Mouse (Mus musculus): ENCODE data around the gene Mars. TPM values are rescaled to one million over a fixed set of nuclear protein-coding genes. Genes with fewer than 3 reads are reported as not detected.

Gene Mars
- 10 to 100 TPM; 82.6 to 86.3 TPM for total RNA-seq (2021)
- long read RNA-seq, experiment 1, transcript Mars-201 (21 exons, 2,939 nt): major isoform, 156 of 214 reads
- long read RNA-seq, experiment 1, transcript Mars-206 (22 exons, 2,962 nt): minor isoform, 17 of 214 reads
- long read RNA-seq, experiment 1, partial matches to known transcripts: 25 of 214 reads
- long read RNA-seq, experiment 1, other reads (novel, unspliced or antisense): 14 of 214 reads
- long read RNA-seq, experiment 2, transcript Mars-206 (22 exons, 2,962 nt): minor isoform, 7 of 98 reads
- long read RNA-seq, experiment 2, transcript Mars-205 (20 exons, 3,065 nt): minor isoform, 5 of 98 reads
- long read RNA-seq, experiment 2, transcript Mars-201 (21 exons, 2,939 nt): major isoform, 71 of 98 reads
- long read RNA-seq, experiment 2, partial matches to known transcripts: 7 of 98 reads
- long read RNA-seq, experiment 2, other reads (novel, unspliced or antisense): 8 of 98 reads

DNA sequence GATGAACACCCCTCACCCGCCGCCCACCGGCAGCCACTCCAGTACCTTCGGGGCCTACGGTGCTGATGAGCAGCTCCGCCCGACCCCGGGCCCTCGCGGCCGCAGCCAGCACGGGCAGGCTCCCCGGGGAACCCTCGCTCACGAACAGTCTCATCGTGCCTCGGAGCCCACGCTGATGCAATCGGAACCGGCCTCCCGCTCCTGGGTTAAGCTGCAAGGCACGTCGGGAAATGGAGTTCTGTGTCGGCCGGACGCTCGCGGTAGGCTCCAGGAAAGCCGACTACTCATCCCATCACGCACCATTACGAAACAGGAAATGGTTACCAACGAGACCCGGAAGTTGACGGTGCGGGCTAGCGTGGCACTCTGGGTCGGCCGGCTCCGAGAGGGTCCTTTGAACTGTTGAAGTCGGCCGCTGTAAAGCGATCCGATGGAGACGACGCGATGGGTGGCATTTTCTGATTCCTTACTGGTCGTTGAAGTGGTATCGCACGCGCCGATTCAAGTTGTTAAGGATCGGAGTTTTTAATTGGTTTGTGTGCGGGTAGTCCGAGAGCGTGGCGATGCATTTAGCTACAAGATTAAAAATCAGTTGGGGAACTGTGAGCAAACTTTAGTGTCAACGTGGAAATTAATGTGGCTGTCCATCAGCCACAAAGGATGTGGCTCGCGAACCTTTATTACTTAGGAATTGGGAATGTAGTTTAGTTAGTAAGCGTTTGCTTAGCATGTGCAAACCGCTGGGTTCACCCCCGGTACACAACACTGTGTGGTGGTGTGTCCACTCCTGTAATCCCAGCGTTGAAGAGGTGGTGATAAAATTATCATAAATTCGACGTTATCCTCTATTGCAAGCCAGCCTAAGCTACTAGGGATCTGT, at the start of gene Mars:
TSS of gene Mars (minus strand) at position 311 of the 880 bp plus-strand sequence.
- peak; percentile 96 for DNase-seq

DNA sequence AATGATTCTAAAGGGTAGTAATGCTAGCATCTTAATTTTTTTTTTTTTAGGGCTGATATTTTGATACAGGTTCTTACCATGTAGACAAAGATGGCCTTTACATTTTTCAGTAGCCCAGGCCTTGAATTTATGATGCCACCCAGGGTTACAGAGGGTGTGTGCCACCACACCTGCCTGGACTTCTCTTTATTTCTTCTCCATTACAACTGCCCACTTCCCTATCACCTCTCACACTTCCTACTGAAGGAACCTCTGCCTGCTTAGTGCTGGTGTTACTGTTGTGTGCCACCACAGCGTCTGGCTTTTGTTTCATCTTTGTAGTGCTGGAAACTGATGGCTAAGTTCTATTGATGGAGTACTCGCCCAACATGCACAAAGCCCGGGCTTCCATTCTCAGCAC, 49.1 kb upstream of the Mars start:
- DNase-seq: no peak

DNA sequence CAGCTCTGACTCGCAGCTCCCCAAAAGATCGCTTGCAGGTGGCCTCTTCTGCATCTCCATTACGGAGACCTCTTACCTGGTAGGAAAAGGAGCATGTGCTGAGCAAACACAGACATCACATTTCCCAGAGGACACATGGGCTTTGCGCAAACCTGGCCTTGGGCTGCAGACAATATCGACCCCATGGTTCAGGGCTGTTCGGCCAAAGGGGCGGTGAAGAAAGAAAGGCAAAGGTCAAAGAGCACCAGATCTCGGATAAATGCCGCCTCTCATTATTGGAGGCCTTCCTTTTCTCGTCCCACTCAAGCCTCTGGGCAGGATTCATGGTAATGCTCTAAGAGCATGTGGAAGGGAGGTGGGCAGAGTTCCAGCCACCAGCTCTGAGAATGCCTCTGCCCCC, 43.8 kb upstream of the Mars start:
- no peak for DNase-seq

DNA sequence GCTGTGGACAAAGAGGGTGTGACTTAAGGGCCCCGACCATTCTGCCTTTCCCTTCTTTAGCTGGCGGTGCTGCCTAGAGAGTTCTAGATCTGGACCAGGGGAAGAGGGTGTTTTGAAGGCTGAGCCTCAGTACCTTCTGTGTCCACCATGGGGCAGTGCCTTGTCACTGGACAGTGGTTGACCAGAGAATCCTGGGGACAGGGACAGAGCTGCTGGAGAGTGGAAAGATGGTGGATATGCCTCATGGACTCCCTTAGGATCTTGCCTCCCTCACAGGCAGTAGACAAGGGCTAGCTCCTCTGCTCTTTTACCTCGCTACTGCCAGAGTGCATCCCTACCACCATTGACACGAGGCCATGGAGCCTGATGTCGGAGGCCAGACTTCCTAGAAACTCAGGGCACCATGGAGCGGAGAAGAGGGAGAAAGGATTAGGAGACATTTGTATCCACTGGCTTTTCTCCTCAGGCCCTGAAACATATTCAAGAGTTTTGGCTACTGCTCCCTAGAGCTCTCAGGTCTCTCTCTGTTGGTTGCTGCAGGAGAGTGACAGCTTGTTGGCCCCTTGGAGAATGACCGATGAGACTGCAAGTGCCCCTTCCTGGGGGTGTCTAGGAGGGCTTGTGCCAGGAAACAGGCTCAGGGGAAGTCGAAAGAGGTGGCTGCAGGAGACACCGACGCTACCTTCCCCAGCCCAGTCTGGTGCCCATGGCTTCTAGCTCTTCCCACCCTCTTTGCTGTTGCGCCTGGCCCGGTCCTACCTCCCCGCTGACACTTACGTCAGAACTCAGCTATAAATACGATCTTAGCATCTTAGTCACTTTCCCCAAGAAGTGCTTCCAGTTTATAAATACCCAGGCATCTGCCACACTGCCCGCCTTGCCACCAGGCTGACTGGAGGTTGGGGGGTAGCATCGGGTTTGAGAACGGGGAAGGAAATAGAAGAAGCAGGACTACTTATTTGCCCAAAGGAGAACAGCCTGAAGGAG, 42.6 kb upstream of the Mars start, which contains the start of gene Inhbe:
TSS of gene Inhbe (minus strand) at position 503 of the 987 bp plus-strand sequence.
- DNase-seq: peak; percentile 64

DNA sequence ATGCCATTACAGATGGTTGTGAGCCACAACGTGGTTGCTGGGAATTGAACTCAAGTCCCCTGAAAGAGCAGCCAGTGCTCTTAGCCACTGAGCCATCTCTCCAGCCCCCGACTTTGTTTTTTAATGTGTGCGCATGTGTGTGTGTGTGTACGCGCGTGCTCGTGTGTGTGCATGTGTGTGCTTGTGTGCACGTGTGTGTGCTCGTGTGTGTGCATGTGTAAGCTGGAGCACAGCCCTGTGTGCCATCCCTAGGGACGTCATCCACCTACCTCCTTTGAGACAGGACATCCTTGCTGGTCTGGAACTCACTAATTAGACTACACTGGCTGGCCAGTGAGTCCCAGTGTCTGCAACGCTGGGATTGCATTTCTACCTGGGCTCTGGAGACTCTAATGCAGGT, 41.2 kb upstream of the Mars start:
- DNase-seq: no peak

DNA sequence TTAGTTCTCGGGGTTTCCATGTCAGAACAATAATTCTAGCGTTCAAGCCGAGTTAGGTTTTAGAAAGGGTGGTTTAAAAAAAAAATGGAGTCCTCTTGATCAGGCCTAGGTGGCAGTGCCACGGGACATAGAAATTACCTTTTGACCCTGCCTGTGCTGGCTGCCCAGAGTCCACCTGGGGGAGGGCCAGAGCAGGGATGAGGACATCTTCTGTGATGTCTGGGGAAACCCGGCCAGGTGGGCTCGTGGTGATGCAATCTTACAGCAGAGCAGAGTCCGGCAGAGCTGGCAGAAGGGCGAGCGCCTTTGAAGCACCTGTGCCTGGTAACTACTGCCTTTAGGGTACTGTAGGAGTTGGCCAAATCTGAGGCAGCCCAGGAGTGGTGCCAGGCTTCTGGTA, 40.6 kb upstream of the Mars start:
- DNase-seq: no peak

DNA sequence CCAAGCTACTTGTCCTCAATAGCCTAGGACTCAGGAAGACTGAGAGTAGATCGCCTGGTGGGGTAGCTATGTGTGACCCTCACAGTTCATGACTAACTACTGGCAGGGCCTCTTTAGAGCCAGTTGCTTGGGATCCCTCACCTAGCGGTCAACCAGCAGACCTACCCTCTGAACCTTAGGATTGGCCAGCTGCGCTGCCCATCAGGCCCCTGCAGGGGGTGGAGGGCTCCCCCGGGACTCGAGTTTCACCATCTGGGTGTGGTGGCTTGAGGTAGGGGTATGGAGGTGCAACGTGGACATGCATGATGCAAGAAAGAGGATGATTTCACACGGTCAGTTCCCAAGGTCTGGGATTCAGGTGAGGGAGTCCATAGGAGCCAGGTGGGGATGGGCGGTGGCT, 40.1 kb upstream of the Mars start:
- no peak for DNase-seq

DNA sequence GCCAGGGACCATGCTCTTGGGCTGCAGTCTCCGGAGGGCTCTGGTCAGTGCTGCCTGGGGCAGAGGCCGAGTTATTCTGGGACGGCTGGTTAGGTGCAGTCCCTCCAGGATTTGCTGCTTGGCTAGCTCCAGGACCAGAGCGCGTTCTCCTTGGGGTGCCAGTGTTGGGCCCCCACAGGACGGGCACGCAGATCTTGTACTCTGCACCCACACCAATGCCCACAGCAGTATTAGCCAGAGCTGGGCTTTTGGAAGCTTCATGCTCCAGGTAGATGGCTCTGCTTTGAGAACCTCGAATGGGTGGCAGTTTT, 39.7 kb upstream of the Mars start:
- no peak for DNase-seq

DNA sequence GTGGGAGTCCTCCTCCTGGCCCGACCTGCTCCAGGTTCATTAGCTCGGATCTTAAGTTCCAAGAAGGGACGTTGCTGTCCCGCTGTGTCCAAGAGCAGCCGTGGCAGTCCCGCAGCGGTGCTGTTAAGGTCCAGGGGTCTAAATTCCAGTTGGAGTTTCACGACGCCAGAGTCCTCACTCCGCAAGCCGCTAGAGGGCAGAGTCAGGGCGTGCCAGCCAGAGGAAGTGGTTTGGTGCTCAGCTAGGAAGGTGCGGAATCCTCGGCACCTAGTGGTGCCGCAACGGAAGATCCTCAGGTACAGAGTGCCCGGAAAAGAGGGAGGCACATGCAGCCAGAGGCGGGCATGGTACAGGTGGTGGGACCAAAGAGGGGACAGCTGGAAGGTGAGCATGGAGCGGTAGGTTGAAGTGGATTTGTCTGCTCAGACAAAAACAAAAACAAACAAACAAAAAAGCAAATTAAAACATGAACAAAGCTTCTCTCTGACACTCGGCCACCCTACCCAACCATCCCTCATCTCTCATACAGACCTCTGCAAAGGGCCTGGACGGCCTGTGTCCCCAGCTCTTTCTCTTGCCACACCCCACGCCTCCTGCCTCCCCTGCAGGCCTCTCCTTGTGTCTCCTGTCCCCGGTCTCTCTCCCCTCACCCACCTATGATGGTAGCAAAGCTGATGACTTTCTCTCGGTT, 39.2 kb upstream of the Mars start:
- peak; percentile 80 for DNase-seq

DNA sequence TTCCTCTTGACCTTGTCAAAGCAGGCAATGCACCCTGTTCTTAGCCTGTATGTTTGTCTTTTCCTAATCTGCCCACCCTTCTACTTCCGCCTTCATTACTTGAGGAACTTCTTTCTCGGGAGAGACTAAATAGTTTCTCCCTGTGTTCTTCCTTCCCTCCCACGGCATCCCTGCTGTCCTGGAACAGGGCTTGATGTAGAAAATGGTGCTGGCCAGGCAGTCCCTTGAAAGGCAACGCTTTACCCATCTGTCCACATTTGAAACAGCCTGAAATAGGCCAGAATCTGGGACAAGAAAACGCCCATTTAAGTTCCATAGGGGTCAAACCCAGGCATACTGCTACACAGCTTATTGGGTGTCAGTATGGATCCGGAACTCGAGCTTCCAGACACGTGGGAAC, 38.2 kb upstream of the Mars start:
- DNase-seq: no peak

DNA sequence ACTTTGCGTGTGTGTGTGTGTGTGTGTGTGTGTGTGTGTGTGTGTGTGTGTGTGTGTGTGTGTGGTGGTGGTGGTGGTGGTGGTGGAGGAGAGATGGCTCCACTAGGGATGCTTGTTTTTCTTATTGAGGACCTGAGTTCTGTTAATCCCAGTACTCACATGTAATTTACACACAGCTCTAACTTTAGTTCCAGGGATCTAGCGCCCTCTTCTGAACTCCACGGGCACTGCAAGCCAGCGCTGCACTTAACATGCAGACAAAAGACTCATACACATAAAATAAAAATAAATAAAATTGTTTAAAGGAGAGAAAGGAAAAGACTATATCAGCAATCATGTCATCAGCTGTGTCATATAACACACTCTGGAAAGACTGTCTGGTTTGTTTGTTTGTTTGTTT, 37.4 kb upstream of the Mars start:
- DNase-seq: peak; percentile 51

DNA sequence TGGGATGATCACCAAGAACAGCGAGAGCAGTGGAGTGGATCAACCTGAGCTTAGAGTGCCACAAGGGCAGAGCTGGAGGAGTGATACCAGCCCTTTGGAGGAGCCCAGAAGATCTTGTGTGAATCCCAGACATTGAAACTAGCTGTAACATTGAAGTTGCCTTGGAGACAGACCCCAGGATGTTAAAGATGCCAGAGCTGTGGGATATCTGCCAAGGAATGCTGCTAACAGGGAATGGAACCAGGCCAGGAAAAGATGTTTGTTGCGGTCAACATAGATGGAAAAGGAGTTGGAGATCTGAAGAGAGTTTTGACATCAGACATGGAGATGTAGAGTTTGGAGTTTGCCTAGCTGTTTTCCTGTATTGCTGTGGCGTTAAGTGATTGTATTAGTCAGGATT, 34.6 kb upstream of the Mars start:
- no peak for DNase-seq

DNA sequence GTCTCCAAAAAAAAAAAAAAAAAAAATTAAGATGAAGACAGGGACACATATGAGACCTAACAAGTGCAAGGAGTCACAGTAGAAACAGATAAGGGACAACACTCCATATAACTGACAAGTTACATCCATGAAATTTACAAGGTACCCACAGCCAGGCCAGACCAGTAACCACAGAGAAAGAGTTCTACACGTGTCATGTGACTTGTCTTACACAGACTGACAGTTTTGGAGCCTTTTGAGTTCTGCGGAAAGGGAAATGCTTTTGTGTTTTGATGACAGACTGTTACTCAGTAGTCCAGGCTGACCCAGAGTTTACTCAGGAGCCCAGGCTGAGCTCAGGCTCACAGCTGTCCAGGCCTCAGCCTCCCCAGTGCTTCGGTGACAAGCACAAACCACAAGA, 31.4 kb upstream of the Mars start:
- DNase-seq: no peak

DNA sequence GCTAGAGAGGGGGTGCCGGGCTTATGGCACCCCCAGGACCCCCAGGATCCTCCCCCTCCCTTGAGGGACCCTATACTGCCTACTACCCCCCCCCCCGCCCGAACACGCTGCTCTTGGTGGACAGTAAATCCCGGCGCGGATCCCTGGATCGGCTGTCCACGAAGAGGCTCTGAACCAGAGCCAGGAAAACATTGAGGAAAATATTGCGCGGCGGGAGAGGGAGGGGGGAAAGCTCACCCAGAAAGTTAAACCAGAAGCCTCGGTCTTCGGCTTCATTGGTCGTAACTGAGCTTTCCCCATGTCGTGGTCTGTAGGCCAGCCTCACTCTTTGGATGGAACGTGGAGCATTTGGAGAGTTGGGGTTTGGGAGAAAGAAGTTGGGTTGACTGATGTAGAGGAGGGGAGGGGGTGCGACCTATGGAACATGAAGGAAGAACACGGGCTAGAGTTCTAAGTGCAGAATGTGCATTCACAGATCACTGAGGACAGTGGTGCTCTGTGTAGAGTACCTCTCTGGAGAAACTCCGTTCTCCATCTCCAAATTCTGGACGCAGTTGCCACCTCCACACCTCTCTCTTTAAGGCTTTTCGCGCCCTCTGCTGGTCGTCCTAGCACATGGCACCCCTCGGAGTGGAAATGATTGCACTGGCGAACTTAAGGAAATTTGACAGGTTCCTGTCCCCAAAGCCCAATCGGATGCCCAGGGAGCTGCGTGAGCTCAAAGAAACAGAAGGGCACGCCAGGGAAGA, 30.5 kb upstream of the Mars start, which contains the start of gene Gli1:
TSS of gene Gli1 (minus strand) at position 84 of the 749 bp plus-strand sequence.
- peak; percentile 90 for DNase-seq

DNA sequence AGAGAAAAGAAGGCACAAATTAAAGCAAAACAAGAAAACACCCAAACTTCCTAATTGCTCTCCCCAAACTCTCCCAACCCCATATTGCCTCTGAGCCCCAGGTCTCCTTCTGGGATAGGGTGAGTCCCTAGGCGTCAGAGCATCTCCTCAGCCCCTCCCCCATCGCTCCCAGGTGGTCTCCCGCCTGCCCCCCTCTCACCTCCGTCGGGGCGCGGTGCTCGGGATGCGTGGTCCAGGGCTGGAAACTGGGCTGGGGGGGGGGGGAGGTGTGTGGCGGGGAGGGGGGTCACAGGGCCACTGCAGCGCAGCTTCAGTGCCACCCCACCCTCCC, 29.7 kb upstream of the Mars start:
- no peak for DNase-seq

DNA sequence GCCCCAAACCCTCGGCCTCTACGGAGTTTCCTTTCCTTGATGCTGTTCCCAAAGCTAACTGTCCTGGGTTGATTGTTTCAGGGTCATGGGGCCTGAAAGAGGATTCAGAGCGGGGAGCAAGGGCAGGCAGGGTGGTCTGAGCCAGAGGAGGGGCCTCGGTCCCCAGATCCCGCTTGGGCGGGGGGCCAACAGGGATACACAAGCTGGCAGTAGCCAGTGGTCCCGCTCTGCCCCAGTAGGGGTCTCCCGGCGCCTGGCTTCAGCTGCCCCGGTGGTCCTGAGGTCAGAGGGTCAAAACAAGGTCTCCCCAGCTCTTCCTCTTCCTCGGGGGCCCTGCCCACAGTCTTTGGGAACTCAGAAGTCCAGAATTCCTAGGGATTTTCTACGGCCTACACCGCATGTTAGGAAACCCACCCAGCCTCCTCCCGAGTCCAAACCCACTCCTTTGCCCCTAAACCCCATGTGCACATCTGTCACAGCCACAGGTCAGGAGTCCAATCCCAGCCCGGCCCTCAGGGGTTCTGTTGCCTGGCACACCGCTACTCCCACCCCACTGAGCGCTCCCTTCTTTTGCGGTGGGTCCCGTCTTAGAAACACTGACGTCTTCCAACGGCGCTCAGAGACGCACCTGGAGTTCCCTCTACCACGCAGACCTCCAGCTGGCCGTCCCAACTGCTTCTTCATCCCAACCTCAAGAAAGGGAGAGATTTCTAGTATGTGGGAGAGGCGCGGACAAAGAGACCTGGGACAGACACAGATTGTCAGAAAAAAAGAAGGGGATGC, 29.2 kb upstream of the Mars start:
- DNase-seq: no peak

DNA sequence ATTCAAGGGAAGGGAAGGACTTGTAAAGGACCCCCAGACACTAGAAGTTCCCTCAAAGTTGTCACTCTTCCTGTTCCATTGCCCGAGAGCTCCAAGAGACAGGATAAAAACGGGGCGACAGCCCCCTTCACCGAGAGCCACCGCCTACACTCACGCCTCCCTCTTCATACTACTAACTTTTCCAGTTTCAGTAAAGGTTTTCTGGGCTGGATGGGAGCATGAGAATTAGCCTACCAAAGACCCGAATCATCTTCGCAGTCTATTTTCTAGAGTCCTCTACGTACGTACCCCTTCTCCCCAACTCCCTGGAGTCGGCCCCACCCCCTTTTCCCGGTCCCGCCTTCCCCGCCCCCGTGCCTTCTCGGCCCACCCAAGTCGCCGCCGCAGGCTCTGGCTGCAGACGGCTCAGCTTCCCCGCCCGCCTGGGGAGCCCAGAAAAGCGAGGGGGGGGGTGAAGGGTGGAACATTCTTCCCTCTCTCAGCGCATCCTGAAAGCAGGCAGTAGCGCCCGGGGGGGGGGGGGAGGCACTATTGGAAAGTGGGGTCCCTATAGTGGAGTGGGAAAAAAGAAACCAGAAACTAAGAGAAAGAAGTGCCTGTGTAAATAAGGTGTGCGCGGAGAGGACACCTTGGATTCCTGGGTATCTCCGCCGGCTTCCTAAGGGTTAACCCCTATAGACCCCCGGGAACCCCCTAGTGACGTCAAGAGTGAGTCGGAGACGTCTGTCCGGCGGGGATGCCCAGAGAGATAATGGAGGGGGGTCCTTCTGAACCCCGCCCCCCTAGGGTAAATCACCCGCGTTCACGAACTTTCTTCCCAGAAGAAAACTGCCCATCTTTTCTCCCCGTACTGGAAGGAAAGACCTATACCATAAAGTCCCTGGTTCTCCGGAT, 28.3 kb upstream of the Mars start:
- DNase-seq: peak; percentile 78

DNA sequence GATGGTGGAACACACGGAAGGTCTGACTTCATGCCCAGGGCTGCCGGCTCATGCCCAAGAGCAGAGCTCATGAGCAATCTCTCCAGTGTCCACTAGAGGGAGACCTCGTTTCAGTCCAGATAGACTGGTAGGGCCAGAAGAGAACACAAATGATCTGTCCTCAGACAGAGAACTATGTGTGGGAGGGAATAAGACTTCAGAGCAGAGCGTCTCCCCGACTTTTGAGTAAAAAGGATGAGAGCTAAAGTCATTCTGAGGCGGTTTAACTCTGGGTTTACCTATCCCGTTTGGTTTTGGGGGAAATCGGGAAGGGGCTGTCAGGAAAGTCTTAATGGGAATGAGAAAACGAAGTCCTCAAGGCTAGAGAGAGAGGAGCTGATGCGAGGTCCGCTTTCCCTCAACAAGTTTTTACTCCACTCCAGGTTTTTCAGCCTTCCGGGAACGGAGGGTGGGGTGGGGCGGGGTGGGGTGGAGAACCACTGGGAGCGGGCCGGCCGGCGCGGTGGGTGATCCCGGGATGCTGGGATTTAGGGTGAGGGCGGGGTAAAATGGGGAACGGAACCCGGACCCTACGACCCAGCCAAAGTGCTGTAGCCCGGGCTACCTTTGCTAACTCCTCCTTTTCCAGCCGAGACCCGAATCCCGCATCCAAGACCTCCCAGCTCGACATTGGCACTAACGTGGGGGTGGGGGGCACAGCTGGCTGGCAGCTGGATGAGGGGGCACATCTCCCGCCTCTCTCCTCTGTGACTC, 27.5 kb upstream of the Mars start:
- DNase-seq: peak; percentile 91

Data from adrenal gland, postnatal 10 days (tissue).